Mouse (Mus musculus): Measurements from ENCODE around the gene Naaladl1.

DNA sequence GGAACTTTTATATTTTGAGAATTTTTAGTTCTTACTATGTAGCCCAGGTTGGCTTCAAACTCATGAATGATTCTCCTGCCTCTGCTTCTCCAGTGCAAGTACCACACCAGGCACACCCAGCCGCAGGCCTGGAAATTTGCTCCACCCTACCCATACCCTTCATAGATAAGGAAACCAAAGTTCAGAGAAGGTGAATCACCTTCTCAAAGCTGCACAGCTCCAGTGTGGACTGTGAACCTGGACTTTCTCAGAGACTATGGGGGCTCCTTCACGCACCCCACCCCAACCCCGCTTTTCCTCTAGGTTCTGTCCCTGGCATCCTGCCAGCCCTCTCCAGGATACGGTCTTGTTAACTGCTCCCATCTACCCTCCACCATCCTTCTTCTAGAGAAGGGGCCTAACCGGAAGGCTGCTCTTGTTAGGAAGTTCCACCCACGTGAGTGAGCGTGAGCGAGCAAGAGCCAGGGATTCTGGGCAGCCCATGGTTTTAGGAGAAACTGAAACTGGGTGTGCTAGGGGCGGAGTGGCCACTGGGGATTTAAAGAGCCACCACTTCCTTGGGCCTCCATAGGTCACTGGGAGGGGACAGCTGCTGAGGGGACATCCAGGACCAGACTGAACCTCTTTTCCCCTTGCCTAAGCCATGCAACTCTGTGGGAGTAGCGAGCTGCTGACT lies 58.4 kb downstream of the Naaladl1 start:
- TF ChIP-seq CTCF (IDR thresholded peaks at IDR 0.05; ENCODE audit: low read depth), result no peak
- no peak for TF ChIP-seq EP300 (IDR thresholded peaks at IDR 0.05; ENCODE audit: low read depth)
